In the genomic region with DNA sequence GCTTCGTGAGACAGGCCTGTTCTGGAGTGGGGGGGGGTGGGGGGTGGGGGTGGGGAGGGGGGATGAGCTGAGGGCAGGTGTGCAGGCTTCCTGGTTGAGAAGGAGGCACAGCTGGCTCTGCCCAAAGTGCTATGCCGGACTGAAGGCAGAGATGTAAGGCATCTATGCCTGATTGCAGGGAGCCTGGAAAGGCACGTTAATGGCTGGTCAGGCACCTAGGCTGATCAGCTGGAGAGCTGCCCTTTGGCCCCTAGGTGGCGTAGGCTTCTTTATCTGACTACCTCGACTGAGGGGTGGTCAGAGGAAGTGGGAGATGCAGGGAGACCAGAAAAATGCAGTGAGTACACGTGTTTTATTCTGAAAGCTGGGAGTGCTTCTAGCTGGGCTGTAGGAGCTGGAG, we compare ENCODE assay signal across 18 mouse cellular contexts. TPM values are rescaled to one million over a fixed set of nuclear protein-coding genes. Genes with fewer than 3 reads are reported as not detected.
DNase-seq lines count a peak whose midpoint lies in the region; ATAC-seq and TF ChIP-seq lines count a peak whose summit lies in the region.
"Had no signal": no experiment of that assay in that cellular context is flagged by ENCODE, and none has a peak within 500 bp of the region (broad histone marks: within the 10 kb centered on the region; RNA-seq: fewer than 3 reads in every experiment).

No protein-coding gene starts in this region.

- WGBS in intestine, postnatal 0 days, result 20% methylated on average over 6 of the region's 6 CpGs
- 19% methylated on average over 6 of the region's 6 CpGs for WGBS in intestine, embryonic 16.5 days

- H3K27me3 ChIP-seq in intestine, postnatal 0 days (replicated peaks; ENCODE audit: control insufficient read depth, insufficient read depth, low read length), result no peaks in the 10 kb centered on the region
- H3K27me3 ChIP-seq in intestine, embryonic 16.5 days (replicated peaks; ENCODE audit: control insufficient read depth, insufficient read depth, low read length), result no peaks in the 10 kb centered on the region
- H3K27me3 ChIP-seq: hindbrain, embryonic 12.5 days; limb, embryonic 12.5 days; midbrain, embryonic 12.5 days had no signal

- ATAC-seq in intestine, postnatal 0 days, result no peak
- ATAC-seq in intestine, embryonic 16.5 days, result no peak

- H3K9me3 ChIP-seq in intestine, postnatal 0 days (ENCODE audit: control insufficient read depth), result no peaks in the 10 kb centered on the region
- no peaks in the 10 kb centered on the region for H3K9me3 ChIP-seq in intestine, embryonic 16.5 days (ENCODE audit: control insufficient read depth, low read length)
- H3K9me3 ChIP-seq: embryonic facial prominence, embryonic 13.5 days; forebrain, embryonic 12.5 days; heart, embryonic 12.5 days; hindbrain, embryonic 12.5 days; limb, embryonic 12.5 days; lung, embryonic 15.5 days; midbrain, embryonic 12.5 days had no signal

- TF ChIP-seq CTCF in intestine, postnatal 0 days (IDR thresholded peaks at IDR 0.05; ENCODE audit: low read depth), result peak; percentile 31; the same call in 1 of the 2 replicates

- no peak overlapping the region for H3K4me3 ChIP-seq in intestine, postnatal 0 days (ENCODE audit: low read depth, low read length)
- no peak overlapping the region for H3K4me3 ChIP-seq in intestine, embryonic 16.5 days (ENCODE audit: low read length)
- H3K4me3 ChIP-seq: embryonic facial prominence, embryonic 13.5 days; forebrain, embryonic 12.5 days; gastrocnemius, adult 2 months; heart, embryonic 12.5 days; hindbrain, embryonic 12.5 days; limb, embryonic 12.5 days; lung, embryonic 15.5 days; midbrain, embryonic 12.5 days had no signal

- no peaks in the 10 kb centered on the region for H3K4me1 ChIP-seq in intestine, postnatal 0 days (replicated peaks; ENCODE audit: control insufficient read depth, insufficient read depth, low read length)
- no peaks in the 10 kb centered on the region for H3K4me1 ChIP-seq in intestine, embryonic 16.5 days (ENCODE audit: control insufficient read depth, insufficient read depth, low read length)
- H3K4me1 ChIP-seq: forebrain, embryonic 12.5 days; lung, embryonic 15.5 days had no signal

- no peaks in the 10 kb centered on the region for H3K36me3 ChIP-seq in intestine, postnatal 0 days (ENCODE audit: control insufficient read depth, insufficient read depth)
- no peaks in the 10 kb centered on the region for H3K36me3 ChIP-seq in intestine, embryonic 16.5 days (ENCODE audit: control insufficient read depth, insufficient read depth, low read length)
- H3K36me3 ChIP-seq: embryonic facial prominence, embryonic 13.5 days; forebrain, embryonic 12.5 days; heart, embryonic 12.5 days; hindbrain, embryonic 12.5 days; limb, embryonic 12.5 days; lung, embryonic 15.5 days; midbrain, embryonic 12.5 days had no signal

- DNase-seq in thymus, postnatal 0 days (ENCODE audit: low spot score), result peak; percentile 25
- no peak for DNase-seq in thymus, adult 18-20 months
- peak; percentile 25 for DNase-seq in embryo, embryonic 9.5 days (ENCODE audit: extremely low spot score)
- no peak for DNase-seq in adipocyte (ENCODE audit: low spot score)
- no peak for DNase-seq in frontal cortex, postnatal 25 days (ENCODE audit: low spot score in 2 of 2)
- DNase-seq: adrenal gland, postnatal 10 days; gastrocnemius, adult 2 months; kidney, postnatal 10 days; layer of hippocampus, postnatal 36 days had no signal

- H3K4me2 ChIP-seq in intestine, postnatal 0 days (replicated peaks; ENCODE audit: low read depth), result no peak overlapping the region
- no peak overlapping the region for H3K4me2 ChIP-seq in intestine, embryonic 16.5 days (ENCODE audit: low read depth, low read length)
- H3K4me2 ChIP-seq: embryonic facial prominence, embryonic 13.5 days; forebrain, embryonic 12.5 days; heart, embryonic 12.5 days; hindbrain, embryonic 12.5 days; limb, embryonic 12.5 days; lung, embryonic 15.5 days; midbrain, embryonic 12.5 days had no signal

- no peak overlapping the region for H3K9ac ChIP-seq in intestine, postnatal 0 days (ENCODE audit: low read depth, low read length)
- no peak overlapping the region for H3K9ac ChIP-seq in intestine, embryonic 16.5 days (ENCODE audit: low read depth, low read length)
- H3K9ac ChIP-seq: embryonic facial prominence, embryonic 13.5 days; forebrain, embryonic 12.5 days; heart, embryonic 12.5 days; hindbrain, embryonic 12.5 days; limb, embryonic 12.5 days; lung, embryonic 15.5 days; midbrain, embryonic 12.5 days had no signal

- no peak overlapping the region for H3K27ac ChIP-seq in intestine, postnatal 0 days (ENCODE audit: low read depth, low read length)
- no peak overlapping the region for H3K27ac ChIP-seq in intestine, embryonic 16.5 days (ENCODE audit: low read length)
- H3K27ac ChIP-seq: embryonic facial prominence, embryonic 13.5 days; forebrain, embryonic 12.5 days; gastrocnemius, adult 2 months; hindbrain, embryonic 12.5 days; limb, embryonic 12.5 days; lung, embryonic 15.5 days; midbrain, embryonic 12.5 days had no signal

RNA-seq across cellular contexts. Expression of a gene that starts 34.1 kb away (rescaled TPM):
- polyA plus RNA-seq in intestine, postnatal 0 days (2015; fragmentation: Nextera tagmentation; extraction: Ambion mirVana), result 0.48 and 0.84 TPM in 2 replicates
- polyA plus RNA-seq in intestine, embryonic 16.5 days (2015; fragmentation: Nextera tagmentation; extraction: Ambion mirVana), result 1.1 and 1.4 TPM in 2 replicates
- polyA plus RNA-seq in thymus, postnatal 0 days (2015; fragmentation: Nextera tagmentation; extraction: Ambion mirVana), result 0.03 and 0.14 TPM in 2 replicates

Comparison
In these comparisons a context has a peak if more than half of its experiments do, and no peak if none do; other contexts are left out.
1. DNase-seq: peak in thymus, postnatal 0 days (single experiment) and embryo, embryonic 9.5 days (single experiment); none in thymus, adult 18-20 months (0 of 2), adipocyte (single experiment) and frontal cortex, postnatal 25 days (0 of 2).